7 mouse cellular contexts compared by ENCODE assay signal in genomic region chr9:43107187-43107517, GRCm38 (mm10). TPM values are rescaled to one million over a fixed set of nuclear protein-coding genes. Genes with fewer than 3 reads are reported as not detected.
A peak's percentile ranks its signal among the peaks of the same experiment; 100 is the strongest.
DNase-seq lines count a peak whose midpoint lies in the region; ATAC-seq and TF ChIP-seq lines count a peak whose summit lies in the region.

Gene Arhgef12, minus strand, starts transcription at chr9:43107239.

- H3K27me3 ChIP-seq in G1E (ENCODE audit: insufficient read depth, low read length): no peaks in the 10 kb centered on the region
- H3K27me3 ChIP-seq in heart, embryonic 15.5 days: no peaks in the 10 kb centered on the region
- peaks cover 63% of the 10 kb centered on the region for H3K27me3 ChIP-seq in liver, embryonic 13.5 days

- TF ChIP-seq POLR2A in olfactory bulb, adult 2 months (IDR thresholded peaks at IDR 0.05; ENCODE audit: insufficient read depth, low read depth, low read length): no peak

- no peak for ATAC-seq in G1E (ENCODE audit: extremely low read depth, insufficient number of reproducible peaks, low FRiP score, poor library complexity, severe bottlenecking)
- ATAC-seq in erythroblast, adult 5-6 weeks (replicated peaks; ENCODE audit: low FRiP score, poor library complexity, severe bottlenecking): no peak
- ATAC-seq in heart, embryonic 15.5 days (replicated peaks; ENCODE audit: insufficient number of reproducible peaks, insufficient read depth, low FRiP score, low read depth): no peak
- no peak for ATAC-seq in liver, embryonic 13.5 days (ENCODE audit: low read depth)

- H3K36me3 ChIP-seq in G1E (replicated peaks): peaks cover 19% of the 10 kb centered on the region
- H3K36me3 ChIP-seq in heart, embryonic 15.5 days: peaks cover 15% of the 10 kb centered on the region
- no peaks in the 10 kb centered on the region for H3K36me3 ChIP-seq in liver, embryonic 13.5 days

- no peak for TF ChIP-seq CTCF in G1E (IDR thresholded peaks at IDR 0.05; ENCODE audit: low read depth, low read length)
- no peak for TF ChIP-seq CTCF in olfactory bulb, adult 2 months (IDR thresholded peaks at IDR 0.05; ENCODE audit: insufficient read depth, low read depth, low read length)

- H3K9me3 ChIP-seq in G1E (replicated peaks): no peaks in the 10 kb centered on the region
- H3K9me3 ChIP-seq in heart, embryonic 15.5 days (replicated peaks): no peaks in the 10 kb centered on the region
- H3K9me3 ChIP-seq in liver, embryonic 13.5 days (replicated peaks): no peaks in the 10 kb centered on the region

- peak within 1 kb of the TSS; percentile 88 for H3K4me3 ChIP-seq in G1E (ENCODE audit: low read depth, low read length)
- peak within 1 kb of the TSS; percentile 87 for H3K4me3 ChIP-seq in heart, embryonic 15.5 days
- H3K4me3 ChIP-seq in liver, embryonic 13.5 days (replicated peaks): peak within 1 kb of the TSS; percentile 92
- H3K4me3 ChIP-seq in olfactory bulb, adult 2 months (ENCODE audit: insufficient read depth, low read depth, low read length): peak within 1 kb of the TSS; percentile 84

- peak within 1 kb of the TSS; percentile 98 for H3K27ac ChIP-seq in heart, embryonic 15.5 days
- peak within 1 kb of the TSS; percentile 98 for H3K27ac ChIP-seq in liver, embryonic 13.5 days
- peak within 1 kb of the TSS; percentile 98 for H3K27ac ChIP-seq in olfactory bulb, adult 2 months (ENCODE audit: insufficient read depth, low read depth, low read length)

- no peak for DNase-seq in G1E (ENCODE audit: low spot score)
- peak; percentile 57 to 71 for DNase-seq in adrenal gland, postnatal 36 days
- peak; percentile 79 for DNase-seq in kidney, postnatal 14 days
- no peak for DNase-seq in liver, embryonic 13.5 days

- H3K4me1 ChIP-seq in G1E (ENCODE audit: insufficient read depth, low read depth, low read length): peaks cover 47% of the 10 kb centered on the region
- H3K4me1 ChIP-seq in heart, embryonic 15.5 days (replicated peaks): peaks cover 27% of the 10 kb centered on the region
- peaks cover 50% of the 10 kb centered on the region for H3K4me1 ChIP-seq in liver, embryonic 13.5 days (replicated peaks)
- H3K4me1 ChIP-seq in olfactory bulb, adult 2 months (ENCODE audit: control insufficient read depth, insufficient read depth, low read length): peaks cover 5% of the 10 kb centered on the region

- peak within 1 kb of the TSS; percentile 95 for H3K9ac ChIP-seq in heart, embryonic 15.5 days
- H3K9ac ChIP-seq in liver, embryonic 13.5 days: peak within 1 kb of the TSS; percentile 98

- 14% methylated on average over 10 of the region's 10 CpGs for WGBS in heart, embryonic 15.5 days
- 37% methylated on average over 10 of the region's 10 CpGs for WGBS in liver, embryonic 13.5 days (ENCODE audit: insufficient replicate concordance)
- 4% methylated on average over 10 of the region's 10 CpGs for WGBS in olfactory bulb, adult 2 months

- peak within 1 kb of the TSS; percentile 82 for H3K4me2 ChIP-seq in heart, embryonic 15.5 days
- peak within 1 kb of the TSS; percentile 77 for H3K4me2 ChIP-seq in liver, embryonic 13.5 days

RNA-seq across cellular contexts. Expression of gene Arhgef12, which starts in this region (rescaled TPM):
- total RNA-seq in G1E (2014; fragmentation: Nextera tagmentation) (58.7 and 76.3 TPM in 2 replicates), G1E (2017) (47.8 and 53.3 TPM in 2 replicates)
- 4.2 and 5.9 TPM in 2 replicates for polyA plus RNA-seq in G1E (2012)
- total RNA-seq in adrenal gland, postnatal 36 days (2021): 100 to 1,000 TPM; 122 to 142 TPM
- 165 and 220 TPM in 2 replicates for total RNA-seq in erythroblast, adult 5-6 weeks (2015; ENCODE audit: low replicate concordance)
- total RNA-seq in erythroblast, adult 5-6 weeks (2017; ENCODE audit: low replicate concordance): 344 and 355 TPM in 2 replicates
- polyA plus RNA-seq in heart, embryonic 15.5 days (2015; fragmentation: Nextera tagmentation; extraction: Ambion mirVana): 11.0 and 11.3 TPM in 2 replicates
- polyA plus RNA-seq in liver, embryonic 13.5 days (2015; fragmentation: Nextera tagmentation; extraction: Ambion mirVana): 4.3 and 5.3 TPM in 2 replicates
- 42.4 TPM in 1 of 2 replicates, not detected in the other for polyA plus RNA-seq in olfactory bulb, adult 2 months (2012; ENCODE audit: insufficient read depth, insufficient read length, low replicate concordance, missing spikeins)

Comparison
In these comparisons a context has a peak if more than half of its experiments do, and no peak if none do; other contexts are left out.
1. DNase-seq: peak in adrenal gland, postnatal 36 days (2 of 2) and kidney, postnatal 14 days (single experiment); none in G1E (single experiment) and liver, embryonic 13.5 days (single experiment).
2. Peak in every context shown above with its lines, with median percentiles within 50 percentile points of each other: H3K4me3 ChIP-seq and H3K27ac ChIP-seq.